Mouse (Mus musculus) forebrain, embryonic 10.5 days (tissue): Measurements from ENCODE around the gene Kcnab3. TPM values are rescaled to one million over a fixed set of nuclear protein-coding genes. Genes with fewer than 3 reads are reported as not detected.
"Not testable (repeated sequence)": the region's sequence is repeated elsewhere in the genome, so short reads cannot be mapped to it uniquely, and the experiment has no call there.

ENCODE experiments used
- DNase-seq: peaks from one replicate; pipeline ENCODE4 v3.0.0-alpha.2; 2017; ENCODE audit warnings: low spot score; ENCODE audit errors: extremely low spot score
- H3K27ac ChIP-seq: fragments of 300-500 bp; sonication (generic); 2 replicates; pipeline ENCODE4 v1.5.1; 2016; ENCODE audit warnings: mild to moderate bottlenecking
- H3K27me3 ChIP-seq: fragments of 300-500 bp; sonication (generic); 2 replicates; pipeline ENCODE4 v1.6.1; 2016; ENCODE audit warnings: mild to moderate bottlenecking; ENCODE audit not compliant: poor library complexity, severe bottlenecking
- H3K36me3 ChIP-seq: fragments of 300-500 bp; sonication (generic); replicated peaks from 2 replicates; pipeline ENCODE4 v1.6.1; 2016; ENCODE audit warnings: mild to moderate bottlenecking, moderate library complexity
- H3K4me1 ChIP-seq: fragments of 300-500 bp; sonication (generic); 2 replicates; pipeline ENCODE4 v1.6.1; 2016
- H3K4me3 ChIP-seq: fragments of 300-500 bp; sonication (generic); 2 replicates; pipeline ENCODE4 v1.5.1; 2016; ENCODE audit warnings: mild to moderate bottlenecking, moderate library complexity
- H3K9me3 ChIP-seq: fragments of 300-500 bp; sonication (generic); 2 replicates; pipeline ENCODE4 v1.6.1; 2016; ENCODE audit warnings: mild to moderate bottlenecking, moderate library complexity
- WGBS: fragments of 180-500 bp; shearing (Covaris S2); methylation state at CpG from one replicate; pipeline ENCODE4 v1.1.7; 2016; 5-methylcytosine and 5-hydroxymethylcytosine counted together
- polyA plus RNA-seq: library from polyadenylated mRNA; unstranded; fragments of >200 nt; fragmentation: Nextera tagmentation; extraction: Ambion mirVana; gene quantifications from 2 replicates; pipeline ENCODE4 v1.2.1, GENCODE M21; 2016

The Kcnab3 gene
- polyA plus RNA-seq = 1.1 and 1.2 TPM in 2 replicates

DNA sequence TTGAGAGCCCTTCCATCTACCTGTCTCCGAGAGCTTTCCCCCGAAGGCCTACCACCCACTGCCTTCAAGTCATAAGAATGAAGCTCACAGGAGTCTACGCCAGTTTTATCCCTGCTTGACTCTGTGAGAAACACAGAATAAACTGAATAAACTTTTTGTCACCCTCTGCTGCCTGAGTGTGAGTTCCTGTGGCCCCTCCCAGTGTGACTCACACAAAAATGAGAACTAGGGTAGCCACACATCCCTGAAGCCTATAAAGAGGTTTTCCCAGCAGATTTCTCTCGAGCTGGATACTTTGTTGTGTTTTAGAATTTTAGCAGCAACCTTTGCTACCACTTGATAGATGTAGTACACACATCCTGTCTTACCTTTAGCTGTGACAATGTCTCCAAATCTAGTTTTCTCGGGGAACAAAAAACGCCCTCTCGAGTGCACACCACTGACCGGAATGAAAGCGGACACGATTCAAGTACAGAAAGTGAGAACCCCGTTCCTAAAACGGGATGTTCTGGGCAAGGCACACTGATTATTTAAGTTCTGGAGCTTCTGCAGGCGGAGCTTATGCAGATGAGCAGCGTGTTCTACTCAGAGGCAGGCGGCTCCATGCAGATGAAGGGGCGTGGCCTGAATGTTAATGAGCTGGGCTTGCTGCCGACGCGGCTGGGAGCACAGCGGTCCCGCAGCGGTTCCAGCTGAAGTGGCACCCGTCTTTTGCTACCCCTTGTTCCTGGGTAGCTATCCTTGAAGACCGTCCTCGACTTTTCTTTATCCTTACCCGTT is at the start of gene Kcnab3:
Gene Kcnab3, plus strand, starts transcription at position 631 of the 780 bp plus-strand sequence.
- Histone ChIP-seq H3K4me3 (peak within 1 kb of the TSS; percentile 77), H3K36me3 (peaks cover 5% of the 10 kb centered on the region), H3K27ac (peak within 1 kb of the TSS; percentile 76), H3K27me3 (peaks cover 52% of the 10 kb centered on the region), H3K4me1 (peaks cover 63% of the 10 kb centered on the region), H3K9me3 (no peaks in the 10 kb centered on the region)
- DNase-seq = peak; percentile 82
- 14% methylated on average over 26 of the region's 26 CpGs for WGBS

DNA sequence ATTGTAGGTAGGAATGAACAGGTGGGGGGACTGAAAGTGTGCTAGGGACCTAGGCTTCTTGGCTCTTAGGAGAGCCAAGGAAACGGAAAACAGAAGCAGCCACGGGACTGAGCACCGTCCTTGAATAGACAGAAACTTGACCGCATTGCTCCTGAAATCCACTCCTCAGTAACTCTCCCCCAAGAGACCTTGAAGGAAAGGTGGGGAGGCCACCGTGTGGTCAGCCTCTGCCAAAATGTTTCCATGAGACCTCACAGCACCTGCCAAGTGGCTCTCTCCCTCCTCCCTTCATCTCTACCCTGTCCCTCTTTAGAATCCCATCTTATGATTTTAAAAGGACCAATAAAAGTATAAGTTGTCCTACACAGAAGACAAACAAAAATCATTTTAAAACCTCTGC is 48.8 kb upstream of the Kcnab3 start:
- Histone ChIP-seq H3K27me3 (no peaks in the 10 kb centered on the region), H3K9me3 (no peaks in the 10 kb centered on the region), H3K27ac (no peak overlapping the region), H3K4me1 (no peaks in the 10 kb centered on the region), H3K4me3 (no peak overlapping the region), H3K36me3 (no peaks in the 10 kb centered on the region)
- WGBS = 69% methylated on average over 5 of the region's 5 CpGs
- DNase-seq = no peak

DNA sequence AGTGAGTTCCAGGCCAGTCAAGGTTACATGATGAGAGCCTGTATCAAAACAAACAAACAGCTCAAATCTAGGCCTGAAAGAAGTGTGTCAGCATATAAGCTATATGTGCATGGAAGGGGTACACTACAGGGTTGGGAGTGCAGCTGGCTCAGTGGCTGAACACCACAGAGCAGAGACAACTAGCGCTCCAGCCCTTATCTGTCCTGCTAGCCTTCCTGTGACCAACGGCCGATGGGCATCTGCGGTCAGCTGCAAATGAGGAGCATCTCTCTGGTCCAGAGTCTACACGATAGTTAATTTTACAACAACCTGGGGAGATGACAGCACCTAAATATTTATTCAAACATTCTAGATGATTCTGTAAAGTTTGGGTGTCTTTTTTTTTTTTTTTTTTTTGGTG is 34.9 kb upstream of the Kcnab3 start:
- H3K4me3 ChIP-seq = no peak overlapping the region
- no peak for DNase-seq
- H3K27ac ChIP-seq = no peak overlapping the region
- no peaks in the 10 kb centered on the region for H3K9me3 ChIP-seq
- WGBS = 97% methylated on average over 5 of the region's 5 CpGs
- no peaks in the 10 kb centered on the region for H3K36me3 ChIP-seq
- H3K27me3 ChIP-seq = no peaks in the 10 kb centered on the region
- no peaks in the 10 kb centered on the region for H3K4me1 ChIP-seq

DNA sequence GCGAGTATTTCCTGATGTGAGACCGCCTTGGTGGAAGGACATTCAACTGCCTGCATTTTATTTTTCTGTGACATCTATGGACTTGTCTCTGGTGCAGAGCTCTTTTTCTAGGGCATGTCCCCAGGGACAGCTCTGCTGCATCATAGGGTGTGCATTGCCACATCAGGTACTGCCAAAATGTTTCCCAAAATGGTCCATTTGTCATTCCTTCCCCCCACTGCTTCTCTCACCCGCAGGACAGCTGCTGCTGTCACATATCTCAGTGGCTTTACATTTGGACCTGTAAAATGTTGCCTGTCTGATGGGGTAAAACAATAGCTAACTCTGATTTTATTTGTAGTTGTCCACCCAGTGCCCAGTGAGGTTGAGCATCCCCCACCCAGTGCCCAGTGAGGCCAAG is 30.8 kb upstream of the Kcnab3 start:
- H3K27ac ChIP-seq = no peak overlapping the region
- no peak for DNase-seq
- peaks cover 31% of the 10 kb centered on the region for H3K36me3 ChIP-seq
- WGBS = 87% methylated on average over 3 of the region's 3 CpGs
- H3K27me3 ChIP-seq = no peaks in the 10 kb centered on the region
- no peak overlapping the region for H3K4me3 ChIP-seq
- peaks cover 4% of the 10 kb centered on the region; the same call in 1 of the 2 replicates for H3K4me1 ChIP-seq
- H3K9me3 ChIP-seq = no peaks in the 10 kb centered on the region

DNA sequence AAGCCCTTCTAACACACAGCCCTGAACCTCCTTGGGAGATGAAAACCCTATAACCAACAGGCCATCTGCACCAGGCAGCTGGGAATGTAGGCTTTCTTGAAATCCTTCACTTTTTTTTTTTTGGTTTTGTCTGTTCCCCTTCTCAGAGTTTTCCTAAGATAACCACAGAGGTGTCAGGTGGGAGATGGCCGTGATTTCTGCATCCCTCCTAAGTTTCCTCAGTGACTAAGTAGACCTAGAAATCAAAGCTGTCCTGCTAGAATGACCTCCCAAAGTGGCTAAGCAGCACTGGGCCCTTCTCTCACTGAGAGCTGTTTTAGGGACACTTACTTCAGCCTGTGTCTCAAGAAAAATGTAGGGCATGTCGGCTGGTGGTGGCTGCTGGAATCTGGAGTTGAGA is 28.3 kb upstream of the Kcnab3 start:
- no peak for DNase-seq
- 92% methylated on average over 2 of the region's 2 CpGs for WGBS
- Histone ChIP-seq H3K4me1 (peaks cover 4% of the 10 kb centered on the region; the same call in 1 of the 2 replicates), H3K4me3 (no peak overlapping the region), H3K36me3 (peaks cover 54% of the 10 kb centered on the region), H3K9me3 (no peaks in the 10 kb centered on the region), H3K27me3 (no peaks in the 10 kb centered on the region), H3K27ac (no peak overlapping the region)

DNA sequence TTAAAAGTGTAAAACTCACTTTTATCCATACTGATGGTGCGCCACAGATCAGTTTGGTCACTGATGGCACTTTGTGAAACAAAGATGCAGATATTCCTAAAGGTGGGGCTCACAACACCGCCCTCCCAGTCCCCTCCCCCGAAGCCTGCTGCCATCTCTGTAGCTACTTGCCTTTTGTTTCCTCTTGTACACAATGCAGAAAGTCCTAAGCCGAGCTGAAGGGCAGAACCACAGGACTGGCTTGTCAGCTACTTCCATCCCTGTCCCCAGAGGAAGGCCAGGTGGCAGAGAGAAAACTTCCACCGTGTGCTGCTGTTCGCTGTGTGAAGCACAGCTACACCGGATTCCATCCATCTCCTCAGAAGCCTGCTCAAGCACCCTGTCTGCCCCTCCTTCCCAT is 27.8 kb upstream of the Kcnab3 start:
- H3K36me3 ChIP-seq = peaks cover 58% of the 10 kb centered on the region
- WGBS = 70% methylated on average over 7 of the region's 7 CpGs

DNA sequence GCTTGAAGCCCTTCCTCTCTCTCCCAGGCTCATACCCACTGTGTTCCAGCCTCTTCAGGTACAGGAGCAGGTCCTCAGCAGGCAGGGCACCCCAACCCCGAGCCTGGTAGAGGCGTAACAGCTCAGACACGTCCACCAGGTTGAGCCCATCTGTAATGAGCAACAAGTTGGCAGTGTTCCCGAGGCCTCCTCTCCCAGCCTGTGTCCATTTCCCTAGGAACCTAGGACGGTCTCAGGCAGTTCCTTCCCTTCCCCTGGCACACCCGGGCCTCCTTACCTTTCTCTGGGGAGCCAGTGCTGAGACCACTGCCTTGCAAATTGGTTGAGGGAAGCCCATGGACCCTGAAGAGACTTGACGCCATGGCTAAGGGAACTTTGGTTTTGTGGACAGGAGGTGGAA is 23.2 kb upstream of the Kcnab3 start:
- Histone ChIP-seq H3K9me3 (no peaks in the 10 kb centered on the region), H3K27me3 (no peaks in the 10 kb centered on the region), H3K4me1 (peaks cover 4% of the 10 kb centered on the region; the same call in 1 of the 2 replicates), H3K4me3 (no peak overlapping the region), H3K36me3 (peaks cover 96% of the 10 kb centered on the region), H3K27ac (no peak overlapping the region)
- 88% methylated on average over 7 of the region's 7 CpGs for WGBS
- no peak for DNase-seq

More for the DNA sequence above, 27.8 kb upstream of the Kcnab3 start:
- Histone ChIP-seq H3K9me3 (no peaks in the 10 kb centered on the region), H3K27me3 (no peaks in the 10 kb centered on the region), H3K4me3 (no peak overlapping the region), H3K4me1 (peaks cover 4% of the 10 kb centered on the region; the same call in 1 of the 2 replicates), H3K27ac (no peak overlapping the region)
- DNase-seq = no peak

DNA sequence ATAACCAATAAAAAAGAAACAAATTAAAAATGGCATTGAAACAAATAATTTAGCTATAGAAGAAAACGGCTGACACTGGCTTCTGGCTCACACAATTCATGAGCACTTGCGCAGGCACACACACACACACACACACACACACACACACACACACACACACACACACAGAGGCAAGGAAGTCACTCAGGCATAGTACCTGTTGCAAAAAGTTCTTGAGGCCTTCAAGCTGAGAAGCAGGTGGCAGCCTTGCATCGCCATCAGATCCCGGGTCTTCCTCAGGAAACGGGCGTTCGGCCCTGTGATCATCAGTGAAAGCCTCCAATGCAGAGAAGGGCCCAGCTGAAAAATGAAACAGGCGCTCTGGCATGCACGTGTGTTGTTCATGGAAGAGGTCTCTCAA is 20.8 kb upstream of the Kcnab3 start:
- DNase-seq = no peak
- H3K4me3 ChIP-seq = no peak overlapping the region
- H3K4me1 ChIP-seq = no peaks in the 10 kb centered on the region
- no peaks in the 10 kb centered on the region for H3K27me3 ChIP-seq
- WGBS = 93% methylated on average over 9 of the region's 9 CpGs
- peaks cover 98% of the 10 kb centered on the region for H3K36me3 ChIP-seq
- no peaks in the 10 kb centered on the region for H3K9me3 ChIP-seq
- H3K27ac ChIP-seq = no peak overlapping the region

DNA sequence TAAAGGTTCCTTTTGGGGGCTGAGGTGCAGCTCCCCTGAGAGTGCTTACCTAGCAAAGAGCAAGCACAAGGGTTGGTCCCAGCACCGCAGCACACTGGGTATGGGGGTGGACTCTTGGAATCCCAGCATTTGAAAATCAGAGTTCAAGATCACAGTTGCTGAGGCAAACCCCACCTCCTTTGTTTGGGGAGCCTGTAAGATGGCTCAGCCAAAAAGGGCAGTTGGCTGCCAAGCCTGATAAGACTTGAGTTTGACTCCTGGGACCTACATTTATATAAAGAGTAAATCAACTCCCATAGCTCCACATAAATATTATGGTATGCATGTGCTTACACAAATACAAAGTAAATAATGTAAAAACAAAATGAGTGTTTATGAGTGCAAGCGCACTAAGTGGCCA is 20.0 kb upstream of the Kcnab3 start:
- H3K27me3 ChIP-seq = no peaks in the 10 kb centered on the region
- H3K36me3 ChIP-seq = peaks cover 99% of the 10 kb centered on the region
- H3K9me3 ChIP-seq = no peaks in the 10 kb centered on the region
- DNase-seq = no peak
- H3K4me1 ChIP-seq = no peaks in the 10 kb centered on the region
- H3K4me3 ChIP-seq = no peak overlapping the region
- WGBS = 96% methylated on average over 2 of the region's 2 CpGs
- no peak overlapping the region for H3K27ac ChIP-seq

DNA sequence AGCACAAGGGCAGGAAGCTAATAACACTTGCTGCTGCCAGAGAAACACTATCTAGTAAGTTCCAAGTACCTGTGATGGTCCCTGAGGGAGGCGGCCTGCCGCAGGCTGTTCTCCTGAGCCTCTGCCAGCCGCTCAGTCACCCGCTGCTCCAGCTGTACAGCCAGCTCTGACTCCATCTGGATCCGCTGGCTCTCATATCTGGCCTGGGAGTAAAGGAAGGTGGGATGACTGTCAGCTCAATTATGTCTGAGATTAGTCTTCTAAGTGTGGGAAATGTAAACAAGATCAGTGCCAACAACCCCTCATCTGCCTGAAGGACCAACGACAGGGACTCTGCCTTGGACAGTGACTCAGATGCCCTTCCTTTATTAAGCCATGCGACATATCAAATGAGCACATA is 14.8 kb upstream of the Kcnab3 start:
- no peaks in the 10 kb centered on the region for H3K4me1 ChIP-seq
- no peaks in the 10 kb centered on the region for H3K27me3 ChIP-seq
- H3K9me3 ChIP-seq = no peaks in the 10 kb centered on the region
- H3K4me3 ChIP-seq = no peak overlapping the region
- DNase-seq = no peak
- WGBS = 90% methylated on average over 7 of the region's 7 CpGs
- peaks cover 98% of the 10 kb centered on the region for H3K36me3 ChIP-seq
- no peak overlapping the region for H3K27ac ChIP-seq

DNA sequence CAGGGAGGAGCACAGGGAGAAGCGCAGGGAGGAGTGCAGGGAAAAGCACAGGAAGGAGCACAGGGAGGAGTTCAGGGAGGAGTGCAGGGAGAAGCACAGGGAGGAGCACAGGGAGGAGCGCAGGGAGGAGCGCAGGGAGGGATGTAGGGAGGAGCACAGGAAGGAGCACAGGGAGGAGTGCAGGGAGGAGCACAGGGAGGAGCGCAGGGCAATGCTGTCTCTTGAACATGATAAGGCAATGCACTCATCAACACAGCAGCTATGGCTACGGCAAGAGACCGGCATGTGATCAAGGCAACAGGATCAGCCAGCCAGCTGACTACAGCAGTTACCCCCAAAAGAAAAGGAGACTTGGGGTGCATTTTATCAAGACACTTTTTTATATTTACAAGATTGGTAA is 9.7 kb upstream of the Kcnab3 start:
- H3K27ac ChIP-seq = no peak overlapping the region
- peaks cover 97% of the 10 kb centered on the region for H3K36me3 ChIP-seq
- no peaks in the 10 kb centered on the region for H3K9me3 ChIP-seq
- no peak for DNase-seq
- H3K4me1 ChIP-seq = peaks cover 7% of the 10 kb centered on the region; the same call in 1 of the 2 replicates
- no peak overlapping the region for H3K4me3 ChIP-seq
- H3K27me3 ChIP-seq = no peaks in the 10 kb centered on the region
- WGBS = 94% methylated on average over 6 of the region's 6 CpGs

DNA sequence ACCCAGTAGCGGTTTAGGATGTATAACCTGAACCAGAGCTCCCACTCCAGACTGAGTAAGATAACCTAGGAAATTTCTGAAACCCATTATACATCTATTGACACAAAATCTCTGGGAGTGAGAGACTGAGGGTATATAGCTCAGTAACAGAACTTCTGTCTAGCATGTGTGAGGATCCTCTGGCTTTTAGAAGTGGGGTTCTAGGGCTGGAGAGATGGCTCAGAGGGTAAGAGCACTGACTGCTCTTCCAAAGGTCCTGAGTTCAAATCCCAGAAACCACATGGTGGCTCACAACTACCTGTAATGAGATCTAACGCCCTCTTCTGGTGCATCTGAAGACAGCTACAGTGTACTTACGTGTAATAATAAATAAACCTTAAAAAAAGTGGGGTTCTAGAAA is 8.1 kb upstream of the Kcnab3 start:
- Histone ChIP-seq H3K36me3 (peaks cover 82% of the 10 kb centered on the region), H3K4me1 (peaks cover 22% of the 10 kb centered on the region)
- H3K27me3 ChIP-seq, H3K27ac ChIP-seq, DNase-seq, H3K4me3 ChIP-seq, H3K9me3 ChIP-seq: not testable (repeated sequence)
- 89% methylated on average over 3 of the region's 3 CpGs for WGBS

DNA sequence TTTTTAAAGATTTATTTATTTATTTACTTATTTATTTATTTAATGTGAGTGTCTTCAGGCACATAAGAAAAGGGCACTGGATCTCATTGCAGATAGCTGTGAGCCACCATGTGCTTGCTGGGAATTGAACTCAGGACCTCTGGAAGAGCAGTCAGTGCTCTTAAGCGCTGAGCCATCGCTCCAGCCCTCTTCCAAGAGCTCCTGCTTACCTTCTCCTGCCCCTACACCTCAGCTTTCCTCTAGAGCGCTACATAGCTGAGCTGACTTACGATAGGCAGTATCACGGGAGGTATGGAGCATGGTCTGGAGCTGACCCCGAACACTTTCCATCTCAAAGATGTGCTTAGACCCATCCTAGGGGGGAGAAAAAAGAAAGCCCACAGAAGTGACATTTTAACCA is 4.5 kb upstream of the Kcnab3 start:
- Histone ChIP-seq H3K4me1 (peaks cover 52% of the 10 kb centered on the region), H3K27ac (0 out of 2 replicates have a peak overlapping the region, but pooled peaks have one; percentile 97)

More for the DNA sequence above, 4.5 kb upstream of the Kcnab3 start:
- Histone ChIP-seq H3K36me3 (peaks cover 47% of the 10 kb centered on the region), H3K4me3 (peak overlapping the region; percentile 77), H3K27me3 (peaks cover 9% of the 10 kb centered on the region), H3K9me3 (no peaks in the 10 kb centered on the region)
- no peak for DNase-seq
- 96% methylated on average over 6 of the region's 6 CpGs for WGBS
